Mouse (Mus musculus): ENCODE data around the gene Chn1. TPM values are rescaled to one million over a fixed set of nuclear protein-coding genes. Genes with fewer than 3 reads are reported as not detected.

Gene Chn1
- polyA plus RNA-seq, 1 experiment from 2014 or later: 129 TPM

DNA sequence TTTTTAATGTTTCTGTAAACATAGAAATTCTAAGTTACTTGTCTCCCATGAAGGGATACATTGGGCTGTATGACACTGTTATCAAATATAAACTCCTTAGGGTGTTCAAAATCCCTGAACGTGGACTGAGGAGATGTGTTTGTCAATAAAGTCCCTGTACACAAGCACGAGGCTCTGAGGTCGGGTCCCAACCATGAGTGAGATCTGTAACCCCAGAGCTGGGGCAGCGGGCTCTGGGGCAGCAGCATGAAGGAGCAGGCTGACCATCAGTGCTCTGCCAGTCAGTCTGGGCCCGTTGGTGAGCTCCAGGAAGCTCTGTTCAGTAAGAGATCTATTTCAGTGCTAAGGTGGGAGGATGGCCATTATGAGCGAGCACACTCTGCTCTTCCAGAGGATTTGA, 13.2 kb upstream of the Chn1 start:
- H3K27ac ChIP-seq (replicated peaks; ENCODE audit: low read depth, low read length): no peak overlapping the region
- 84% methylated on average over 6 of the region's 6 CpGs for WGBS
- no peak for DNase-seq

DNA sequence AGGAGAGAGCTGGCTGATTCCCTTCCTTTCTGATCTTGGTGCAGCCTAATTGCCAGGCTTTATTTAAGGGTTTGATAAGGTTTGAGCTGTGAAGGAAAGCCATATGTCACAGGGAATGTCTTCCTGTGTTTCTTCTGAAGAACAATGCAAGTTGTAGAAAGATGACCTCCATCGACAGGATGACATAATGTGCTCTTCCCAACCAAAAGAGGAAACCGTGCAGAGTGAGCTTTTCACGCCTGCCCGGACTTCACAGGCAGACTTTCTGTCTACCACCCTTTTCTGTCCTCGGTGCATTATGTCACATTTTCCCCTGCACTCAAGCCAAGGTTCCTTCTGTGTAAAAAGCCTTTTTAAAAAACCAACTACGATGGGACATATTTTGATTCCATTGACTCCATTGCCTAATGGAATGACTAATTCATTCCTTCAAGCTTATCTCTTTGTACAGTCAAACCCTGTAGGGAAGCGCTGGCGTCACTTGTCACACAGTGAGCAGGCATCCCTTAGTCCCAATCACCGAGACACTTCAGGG, 7.3 kb upstream of the Chn1 start:
- Histone ChIP-seq H3K36me3 (ENCODE audit: control insufficient read depth, insufficient read depth, low read length) (no peaks in the 10 kb centered on the region), H3K27ac (replicated peaks; ENCODE audit: low read depth, low read length) (no peak overlapping the region), H3K9me3 (ENCODE audit: control insufficient read depth, low read length) (no peaks in the 10 kb centered on the region), H3K4me3 (replicated peaks; ENCODE audit: low read depth, low read length) (no peak overlapping the region), H3K9ac (replicated peaks; ENCODE audit: low read length) (no peak overlapping the region), H3K4me1 (ENCODE audit: control insufficient read depth, insufficient read depth, low read length) (peaks cover 15% of the 10 kb centered on the region), H3K4me2 (ENCODE audit: low read length) (no peak overlapping the region), H3K27me3 (ENCODE audit: control insufficient read depth, insufficient read depth, low read length) (no peaks in the 10 kb centered on the region)
- DNase-seq: no peak
- WGBS: 53% methylated on average over 9 of the region's 9 CpGs
- ATAC-seq (ENCODE audit: low FRiP score, low TSS enrichment): no peak

More for the DNA sequence above, 13.2 kb upstream of the Chn1 start:
- Histone ChIP-seq H3K4me2 (ENCODE audit: low read length) (no peak overlapping the region), H3K27me3 (ENCODE audit: control insufficient read depth, insufficient read depth, low read length) (no peaks in the 10 kb centered on the region), H3K9ac (replicated peaks; ENCODE audit: low read length) (no peak overlapping the region), H3K36me3 (ENCODE audit: control insufficient read depth, insufficient read depth, low read length) (no peaks in the 10 kb centered on the region), H3K4me1 (ENCODE audit: control insufficient read depth, insufficient read depth, low read length) (no peaks in the 10 kb centered on the region), H3K4me3 (replicated peaks; ENCODE audit: low read depth, low read length) (no peak overlapping the region), H3K9me3 (ENCODE audit: control insufficient read depth, low read length) (no peaks in the 10 kb centered on the region)
- no peak for ATAC-seq (ENCODE audit: low FRiP score, low TSS enrichment)

DNA sequence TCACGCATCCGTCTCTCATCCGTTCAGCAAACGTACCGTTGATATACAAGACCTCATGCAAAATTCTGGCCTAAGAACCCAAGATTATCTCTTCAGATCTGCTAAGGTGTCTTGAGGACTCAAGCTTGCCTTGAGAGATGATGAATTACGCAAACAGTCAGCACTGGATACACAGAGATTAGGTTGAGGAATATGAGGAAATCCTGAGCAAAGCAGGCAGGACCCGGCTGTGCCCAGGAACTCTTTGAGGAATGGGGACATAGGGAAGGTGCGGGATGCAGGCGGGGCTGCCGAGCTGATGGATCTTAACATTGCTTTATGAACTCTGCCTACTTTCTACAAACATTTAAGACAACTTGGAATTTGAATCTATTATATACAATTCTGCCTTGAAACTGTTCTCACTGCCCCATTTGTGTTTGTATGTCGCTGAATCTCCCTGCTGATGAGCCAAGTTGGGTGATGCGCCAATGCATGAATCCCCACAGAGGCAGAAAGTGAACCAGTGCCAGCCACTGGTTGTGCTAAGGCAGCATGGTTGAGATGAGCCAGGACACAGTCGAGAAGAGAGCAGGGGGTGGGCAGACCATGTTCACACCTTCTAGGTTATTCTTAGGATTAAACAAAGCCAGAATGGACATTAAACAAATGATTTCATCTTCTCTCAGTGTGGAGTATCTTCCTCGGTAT, 5.3 kb upstream of the Chn1 start:
- no peaks in the 10 kb centered on the region for H3K9me3 ChIP-seq (ENCODE audit: control insufficient read depth, low read length)
- H3K27ac ChIP-seq (replicated peaks; ENCODE audit: low read depth, low read length): peak overlapping the region; percentile 45
- DNase-seq: peak; percentile 48
- no peak overlapping the region for H3K9ac ChIP-seq (replicated peaks; ENCODE audit: low read length)
- peak overlapping the region; percentile 26 for H3K4me2 ChIP-seq (ENCODE audit: low read length)
- no peaks in the 10 kb centered on the region for H3K36me3 ChIP-seq (ENCODE audit: control insufficient read depth, insufficient read depth, low read length)
- no peak overlapping the region for H3K4me3 ChIP-seq (replicated peaks; ENCODE audit: low read depth, low read length)
- ATAC-seq (ENCODE audit: low FRiP score, low TSS enrichment): no peak
- H3K27me3 ChIP-seq (ENCODE audit: control insufficient read depth, insufficient read depth, low read length): no peaks in the 10 kb centered on the region
- H3K4me1 ChIP-seq (ENCODE audit: control insufficient read depth, insufficient read depth, low read length): peaks cover 15% of the 10 kb centered on the region
- 59% methylated on average over 14 of the region's 14 CpGs for WGBS

DNA sequence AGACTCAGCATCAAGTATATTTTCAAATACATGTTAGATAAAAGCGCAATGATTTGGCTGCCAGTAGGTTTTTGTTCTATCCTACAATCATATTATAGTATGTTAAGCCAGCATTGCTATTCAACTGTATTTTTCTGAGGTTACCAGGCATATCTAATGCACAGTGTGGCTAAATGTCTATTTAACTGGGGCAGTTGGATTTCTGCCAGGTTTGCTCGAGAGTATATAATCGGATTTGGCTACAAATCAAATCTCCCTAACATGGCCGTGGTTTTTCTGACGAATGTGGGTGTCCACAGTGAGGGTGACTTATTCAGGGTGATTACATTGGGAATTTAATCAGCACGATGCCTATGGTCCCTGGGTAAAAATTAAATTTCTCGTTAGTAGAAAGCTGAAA, 4.7 kb upstream of the Chn1 start:
- Histone ChIP-seq H3K9me3 (ENCODE audit: control insufficient read depth, low read length) (no peaks in the 10 kb centered on the region), H3K4me1 (ENCODE audit: control insufficient read depth, insufficient read depth, low read length) (peaks cover 15% of the 10 kb centered on the region), H3K9ac (replicated peaks; ENCODE audit: low read length) (no peak overlapping the region), H3K4me2 (ENCODE audit: low read length) (peak overlapping the region; percentile 26), H3K4me3 (replicated peaks; ENCODE audit: low read depth, low read length) (no peak overlapping the region), H3K27me3 (ENCODE audit: control insufficient read depth, insufficient read depth, low read length) (no peaks in the 10 kb centered on the region), H3K27ac (replicated peaks; ENCODE audit: low read depth, low read length) (peak overlapping the region; percentile 45; the same call in 1 of the 2 replicates), H3K36me3 (ENCODE audit: control insufficient read depth, insufficient read depth, low read length) (no peaks in the 10 kb centered on the region)
- 21% methylated on average over 7 of the region's 7 CpGs for WGBS
- ATAC-seq (ENCODE audit: low FRiP score, low TSS enrichment) (no peak), DNase-seq (peak; percentile 91)

DNA sequence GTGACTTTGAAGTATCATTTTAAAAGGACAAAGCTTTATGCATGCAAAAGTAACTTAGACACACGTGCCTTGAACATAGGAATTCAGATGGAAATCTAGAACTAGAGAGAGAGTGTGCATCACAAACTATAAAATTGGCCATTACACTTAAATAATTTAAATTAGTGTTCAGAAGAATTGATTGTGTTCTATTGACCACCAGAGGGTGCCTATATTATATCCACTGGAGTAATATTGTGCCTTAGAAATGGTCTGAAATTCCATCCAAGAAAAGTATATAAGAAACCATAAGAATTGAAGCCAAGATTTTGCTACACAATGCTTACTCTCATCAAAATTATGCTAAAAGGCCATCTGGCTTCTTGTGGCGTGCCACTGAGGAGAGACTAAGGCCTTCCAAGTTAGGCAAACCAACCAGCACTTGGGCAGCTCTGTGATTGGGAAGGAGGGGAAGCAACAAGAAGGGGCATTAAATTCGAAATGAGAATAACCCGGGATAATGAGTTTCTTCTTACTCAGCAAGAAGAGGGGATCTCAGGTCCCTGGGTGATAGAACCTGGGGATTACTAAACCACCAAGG, 4.0 kb upstream of the Chn1 start:
- Histone ChIP-seq H3K27me3 (ENCODE audit: control insufficient read depth, insufficient read depth, low read length) (no peaks in the 10 kb centered on the region), H3K4me1 (ENCODE audit: control insufficient read depth, insufficient read depth, low read length) (peaks cover 15% of the 10 kb centered on the region), H3K9ac (replicated peaks; ENCODE audit: low read length) (no peak overlapping the region), H3K4me3 (replicated peaks; ENCODE audit: low read depth, low read length) (no peak overlapping the region), H3K27ac (replicated peaks; ENCODE audit: low read depth, low read length) (no peak overlapping the region), H3K4me2 (ENCODE audit: low read length) (no peak overlapping the region), H3K9me3 (ENCODE audit: control insufficient read depth, low read length) (no peaks in the 10 kb centered on the region), H3K36me3 (ENCODE audit: control insufficient read depth, insufficient read depth, low read length) (no peaks in the 10 kb centered on the region)
- WGBS: 50% methylated on average over 4 of the region's 4 CpGs
- DNase-seq: peak; percentile 40
- no peak for ATAC-seq (ENCODE audit: low FRiP score, low TSS enrichment)

DNA sequence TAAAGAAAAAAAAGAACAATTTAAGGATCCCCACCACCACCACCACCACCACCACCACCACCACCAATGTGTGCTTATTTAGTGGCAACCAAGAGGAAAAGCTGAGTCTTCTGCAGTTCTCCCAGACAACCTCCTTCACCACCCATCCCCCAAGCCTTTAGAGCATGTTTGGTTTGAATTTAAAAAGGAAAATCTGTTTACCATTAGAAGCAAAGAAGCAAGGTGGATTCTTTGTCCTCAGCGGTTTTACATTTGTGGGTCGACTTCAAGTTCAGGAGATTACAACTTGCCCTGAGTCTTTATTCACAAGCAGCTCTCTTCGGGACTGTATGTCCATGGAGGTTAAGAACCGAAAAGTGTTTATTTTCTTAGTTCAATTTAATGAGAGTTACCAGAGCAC, 1.8 kb upstream of the Chn1 start:
- H3K27ac ChIP-seq (replicated peaks; ENCODE audit: low read depth, low read length): no peak overlapping the region; the same call in 1 of the 2 replicates
- no peak overlapping the region for H3K9ac ChIP-seq (replicated peaks; ENCODE audit: low read length)
- H3K4me1 ChIP-seq (ENCODE audit: control insufficient read depth, insufficient read depth, low read length): peaks cover 28% of the 10 kb centered on the region

DNA sequence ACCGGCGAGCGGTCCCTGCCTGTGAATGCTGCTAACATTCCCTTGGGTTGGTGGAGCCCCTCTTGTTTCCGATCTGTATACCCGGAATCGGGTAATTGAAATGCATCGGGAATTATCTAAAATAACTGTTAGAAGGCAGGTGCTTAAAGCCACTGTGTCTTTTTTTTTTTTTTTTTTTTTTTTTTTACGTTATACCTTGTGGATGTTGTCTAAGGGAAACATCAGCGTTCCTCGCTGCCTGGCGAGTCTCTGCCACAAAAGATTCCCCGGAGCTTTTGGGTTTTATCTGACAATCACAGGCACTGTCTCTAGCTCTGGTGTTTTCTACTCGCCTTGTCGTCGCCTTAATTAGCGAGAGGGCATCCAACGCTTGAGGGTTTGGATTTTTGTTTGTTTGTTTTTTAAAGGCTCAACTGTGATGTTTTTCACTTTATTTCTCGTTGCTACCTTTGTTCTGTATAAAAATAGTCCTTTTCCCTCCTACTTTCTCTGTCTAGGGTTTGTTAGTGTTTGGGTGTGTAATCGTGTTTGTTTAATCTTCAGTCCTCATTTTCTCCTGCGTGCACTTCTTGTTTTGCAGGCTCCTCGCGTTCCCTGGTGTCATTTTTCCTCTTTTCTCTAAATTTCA, 651 bp upstream of the Chn1 start:
- Histone ChIP-seq H3K36me3 (ENCODE audit: control insufficient read depth, insufficient read depth, low read length) (no peaks in the 10 kb centered on the region), H3K4me3 (replicated peaks; ENCODE audit: low read depth, low read length) (peak overlapping the region; percentile 73), H3K4me2 (ENCODE audit: low read length) (peak overlapping the region; percentile 50), H3K4me1 (ENCODE audit: control insufficient read depth, insufficient read depth, low read length) (peaks cover 28% of the 10 kb centered on the region), H3K9ac (replicated peaks; ENCODE audit: low read length) (peak overlapping the region; percentile 81), H3K27me3 (ENCODE audit: control insufficient read depth, insufficient read depth, low read length) (no peaks in the 10 kb centered on the region), H3K9me3 (ENCODE audit: control insufficient read depth, low read length) (no peaks in the 10 kb centered on the region), H3K27ac (replicated peaks; ENCODE audit: low read depth, low read length) (peak overlapping the region; percentile 95)
- DNase-seq (no peak), ATAC-seq (ENCODE audit: low FRiP score, low TSS enrichment) (peak; percentile 7; the same call in 1 of the 2 replicates)
- under 1% methylated on average over 22 of the region's 22 CpGs for WGBS

More for the DNA sequence above, 1.8 kb upstream of the Chn1 start:
- H3K4me3 ChIP-seq (replicated peaks; ENCODE audit: low read depth, low read length): no peak overlapping the region
- H3K36me3 ChIP-seq (ENCODE audit: control insufficient read depth, insufficient read depth, low read length): no peaks in the 10 kb centered on the region
- no peaks in the 10 kb centered on the region for H3K9me3 ChIP-seq (ENCODE audit: control insufficient read depth, low read length)
- 27% methylated on average over 4 of the region's 4 CpGs for WGBS
- DNase-seq (no peak), ATAC-seq (ENCODE audit: low FRiP score, low TSS enrichment) (no peak)
- no peaks in the 10 kb centered on the region for H3K27me3 ChIP-seq (ENCODE audit: control insufficient read depth, insufficient read depth, low read length)
- peak overlapping the region; percentile 50 for H3K4me2 ChIP-seq (ENCODE audit: low read length)

DNA sequence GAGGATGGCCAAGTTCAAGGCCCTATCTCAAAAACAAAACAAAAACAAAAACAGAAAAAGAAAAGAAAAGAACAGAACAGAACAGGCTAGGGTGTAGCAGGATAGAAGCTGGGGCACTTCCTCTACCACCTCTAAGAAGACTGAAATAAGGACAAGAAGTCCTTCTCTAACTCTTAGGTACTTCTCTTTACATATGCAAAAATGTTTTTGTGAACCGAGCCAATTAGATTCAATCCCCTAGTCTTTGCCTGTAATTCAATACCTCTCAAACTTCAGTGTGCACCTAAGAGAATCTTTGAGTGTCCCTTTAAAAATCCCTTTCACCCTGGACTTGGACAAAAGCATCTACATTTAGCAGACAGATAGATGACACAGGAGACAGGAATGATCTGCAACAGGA, 2.2 kb downstream of the Chn1 start:
- H3K27me3 ChIP-seq (ENCODE audit: control insufficient read depth, insufficient read depth, low read length): no peaks in the 10 kb centered on the region
- H3K36me3 ChIP-seq (ENCODE audit: control insufficient read depth, insufficient read depth, low read length): no peaks in the 10 kb centered on the region
- peak overlapping the region; percentile 50 for H3K4me2 ChIP-seq (ENCODE audit: low read length)
- H3K9me3 ChIP-seq (ENCODE audit: control insufficient read depth, low read length): no peaks in the 10 kb centered on the region
- peaks cover 13% of the 10 kb centered on the region for H3K4me1 ChIP-seq (ENCODE audit: control insufficient read depth, insufficient read depth, low read length)
- no peak overlapping the region for H3K27ac ChIP-seq (replicated peaks; ENCODE audit: low read depth, low read length)
- DNase-seq (no peak), ATAC-seq (ENCODE audit: low FRiP score, low TSS enrichment) (no peak)
- peak overlapping the region; percentile 21; the same call in 1 of the 2 replicates for H3K9ac ChIP-seq (replicated peaks; ENCODE audit: low read length)
- WGBS: 19% methylated on average over 1 of the region's 1 CpGs
- H3K4me3 ChIP-seq (replicated peaks; ENCODE audit: low read depth, low read length): peak overlapping the region; percentile 73

Measured in midbrain, embryonic 14.5 days (tissue).